Mouse (Mus musculus) central nervous system, embryonic 18 days (tissue): ENCODE data around the gene Hist1h2bg. TPM values are rescaled to one million over a fixed set of nuclear protein-coding genes. Genes with fewer than 3 reads are reported as not detected.

Experiments used
- polyA plus RNA-seq: library from polyadenylated mRNA; depleted of rRNA; stranded (reverse); fragments of >200 nt; gene quantifications from 2 replicates; pipeline ENCODE4 v1.2.3, GENCODE M21; 2012; rRNA removed

Gene Hist1h2bg
- 7.1 and 9.6 TPM in 2 replicates for polyA plus RNA-seq

DNA sequence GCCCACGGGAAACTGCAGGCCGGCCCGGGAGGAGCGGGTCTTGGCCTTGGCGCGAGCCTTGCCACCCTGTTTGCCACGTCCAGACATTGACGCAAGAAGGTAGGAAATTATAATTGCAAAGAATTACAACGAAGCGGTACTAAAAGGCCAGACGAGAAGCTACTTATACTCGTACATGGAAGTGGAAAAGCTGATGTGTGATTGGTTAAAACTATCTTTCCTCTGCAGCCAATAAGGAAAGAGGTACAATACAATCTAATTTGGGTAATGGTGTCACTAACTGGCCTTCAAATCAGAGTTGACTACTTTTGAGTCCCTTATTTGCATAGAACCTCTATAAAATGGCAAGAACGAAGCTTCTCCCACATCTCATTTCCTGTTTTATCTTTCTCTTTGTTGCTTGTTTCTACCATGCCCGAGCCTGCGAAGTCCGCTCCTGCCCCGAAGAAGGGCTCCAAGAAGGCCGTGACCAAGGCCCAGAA lies at the start of gene Hist1h2bg, which contains the start of gene Hist1h2ae:
Gene Hist1h2bg, plus strand, starts transcription at position 375 of the 482 bp plus-strand sequence.
Gene Hist1h2ae, minus strand, starts transcription at position 199 of the 482 bp plus-strand sequence.

DNA sequence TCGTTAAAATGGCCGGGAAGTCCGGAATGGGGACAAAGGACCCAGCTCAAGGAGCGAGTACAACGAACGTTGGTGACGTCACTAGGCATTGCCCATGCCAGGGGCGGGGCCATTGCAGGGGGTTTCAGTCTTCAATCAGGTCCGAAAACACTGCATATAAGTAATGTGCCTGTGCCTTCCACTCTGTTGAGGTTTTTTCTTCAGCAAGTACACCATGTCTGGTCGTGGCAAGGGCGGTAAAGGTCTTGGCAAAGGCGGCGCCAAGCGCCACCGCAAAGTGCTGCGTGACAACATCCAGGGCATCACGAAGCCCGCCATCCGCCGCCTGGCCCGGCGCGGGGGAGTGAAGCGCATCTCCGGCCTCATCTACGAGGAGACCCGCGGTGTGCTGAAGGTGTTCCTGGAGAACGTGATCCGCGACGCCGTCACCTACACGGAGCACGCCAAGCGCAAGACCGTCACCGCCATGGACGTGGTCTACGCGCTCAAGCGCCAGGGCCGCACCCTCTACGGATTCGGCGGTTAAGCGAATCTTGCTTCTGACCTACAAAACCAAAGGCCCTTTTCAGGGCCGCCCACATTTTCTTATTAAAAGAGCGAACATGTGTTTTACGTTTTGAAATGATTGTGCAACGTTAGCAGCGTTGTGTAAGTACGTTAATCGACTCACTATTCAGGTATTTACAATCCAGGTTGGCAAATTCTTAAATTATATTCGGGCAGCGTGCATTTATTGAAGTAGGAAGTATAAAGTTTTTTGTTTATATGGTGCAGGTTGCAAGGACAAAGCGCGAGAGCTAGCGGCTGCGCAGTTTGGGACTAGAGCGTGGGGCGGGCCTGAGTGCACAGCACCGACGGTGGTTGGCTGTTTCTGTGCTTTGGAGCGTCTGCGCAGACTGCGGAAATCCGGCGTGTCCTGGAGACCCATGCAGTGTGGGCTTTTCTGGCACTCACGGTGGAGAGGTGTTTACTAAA lies 40.0 kb upstream of the Hist1h2bg start, which contains the start of gene Hist1h4h:
Gene Hist1h4h, plus strand, starts transcription at position 150 of the 975 bp plus-strand sequence.

DNA sequence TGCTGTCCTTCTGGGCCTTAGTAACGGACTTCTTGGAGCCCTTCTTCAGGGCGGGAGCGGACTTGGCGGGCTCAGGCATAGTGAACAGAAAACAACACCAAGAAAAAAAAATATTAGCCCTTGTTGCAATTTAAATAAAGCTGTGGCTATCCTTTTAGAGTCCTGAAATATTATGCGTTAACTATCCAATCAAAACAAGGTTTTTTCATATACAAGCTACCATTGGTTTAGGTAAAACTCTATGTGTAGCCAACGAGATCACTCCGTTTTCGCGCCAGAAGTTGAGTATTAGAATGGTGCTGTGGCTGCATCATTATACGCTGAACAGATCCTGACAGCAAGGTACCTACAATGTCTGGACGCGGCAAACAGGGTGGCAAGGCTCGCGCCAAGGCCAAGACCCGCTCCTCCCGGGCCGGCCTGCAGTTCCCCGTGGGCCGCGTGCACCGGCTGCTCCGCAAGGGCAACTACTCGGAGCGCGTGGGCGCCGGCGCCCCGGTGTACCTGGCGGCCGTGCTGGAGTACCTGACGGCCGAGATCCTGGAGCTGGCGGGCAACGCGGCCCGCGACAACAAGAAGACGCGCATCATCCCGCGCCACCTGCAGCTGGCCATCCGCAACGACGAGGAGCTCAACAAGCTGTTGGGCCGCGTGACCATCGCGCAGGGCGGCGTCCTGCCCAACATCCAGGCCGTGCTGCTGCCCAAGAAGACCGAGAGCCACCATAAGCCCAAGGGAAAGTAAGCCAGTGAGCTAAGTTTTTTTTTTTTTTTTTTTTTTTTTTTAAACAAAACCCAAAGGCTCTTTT lies 37.4 kb upstream of the Hist1h2bg start, which contains the start of gene Hist1h2af:
Gene Hist1h2af, plus strand, starts transcription at position 347 of the 808 bp plus-strand sequence.

DNA sequence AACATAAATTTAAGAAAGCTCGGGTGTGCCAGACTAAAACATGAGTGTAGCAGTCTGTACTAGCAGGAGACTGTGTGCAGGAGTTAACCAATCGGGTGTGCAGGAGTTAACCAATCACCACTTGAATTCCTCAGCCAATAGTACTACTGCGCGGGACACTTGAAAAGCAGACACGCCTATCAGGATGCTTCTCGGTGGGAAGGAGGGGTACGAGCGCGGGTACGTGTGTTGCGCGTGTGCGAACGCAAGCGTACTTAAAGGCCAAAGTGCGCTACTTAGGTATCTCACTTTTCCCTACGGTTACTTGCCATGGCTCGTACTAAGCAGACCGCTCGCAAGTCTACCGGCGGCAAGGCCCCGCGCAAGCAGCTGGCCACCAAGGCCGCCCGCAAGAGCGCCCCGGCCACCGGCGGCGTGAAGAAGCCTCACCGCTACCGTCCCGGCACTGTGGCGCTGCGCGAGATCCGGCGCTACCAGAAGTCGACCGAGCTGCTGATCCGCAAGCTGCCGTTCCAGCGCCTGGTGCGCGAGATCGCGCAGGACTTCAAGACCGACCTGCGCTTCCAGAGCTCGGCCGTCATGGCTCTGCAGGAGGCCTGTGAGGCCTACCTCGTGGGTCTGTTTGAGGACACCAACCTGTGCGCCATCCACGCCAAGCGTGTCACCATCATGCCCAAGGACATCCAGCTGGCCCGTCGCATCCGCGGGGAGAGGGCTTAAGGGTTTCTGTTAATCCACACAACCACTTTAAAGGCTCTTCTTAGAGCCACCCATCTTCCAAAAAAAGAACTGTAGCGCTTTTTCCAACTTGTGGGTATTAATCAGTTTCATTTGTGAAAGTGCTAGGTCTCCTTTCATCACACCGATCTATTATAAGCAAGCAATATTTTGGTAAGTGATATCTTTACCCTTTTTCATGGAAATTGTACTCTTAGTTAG lies 35.8 kb upstream of the Hist1h2bg start, which contains the start of gene Hist1h3g:
Gene Hist1h3g, plus strand, starts transcription at position 286 of the 939 bp plus-strand sequence.

GRCm38 (mm10) chr13:23542999-23543607 lies 28.1 kb upstream of the Hist1h2bg start, which contains the start of gene Hist1h2bh:
Gene Hist1h2bh, minus strand, starts transcription at chr13:23543392.

GRCm38 (mm10) chr13:23543965-23544786 lies 27.0 kb upstream of the Hist1h2bg start, which contains the start of gene Hist1h3f:
Gene Hist1h3f, plus strand, starts transcription at chr13:23544052.

DNA sequence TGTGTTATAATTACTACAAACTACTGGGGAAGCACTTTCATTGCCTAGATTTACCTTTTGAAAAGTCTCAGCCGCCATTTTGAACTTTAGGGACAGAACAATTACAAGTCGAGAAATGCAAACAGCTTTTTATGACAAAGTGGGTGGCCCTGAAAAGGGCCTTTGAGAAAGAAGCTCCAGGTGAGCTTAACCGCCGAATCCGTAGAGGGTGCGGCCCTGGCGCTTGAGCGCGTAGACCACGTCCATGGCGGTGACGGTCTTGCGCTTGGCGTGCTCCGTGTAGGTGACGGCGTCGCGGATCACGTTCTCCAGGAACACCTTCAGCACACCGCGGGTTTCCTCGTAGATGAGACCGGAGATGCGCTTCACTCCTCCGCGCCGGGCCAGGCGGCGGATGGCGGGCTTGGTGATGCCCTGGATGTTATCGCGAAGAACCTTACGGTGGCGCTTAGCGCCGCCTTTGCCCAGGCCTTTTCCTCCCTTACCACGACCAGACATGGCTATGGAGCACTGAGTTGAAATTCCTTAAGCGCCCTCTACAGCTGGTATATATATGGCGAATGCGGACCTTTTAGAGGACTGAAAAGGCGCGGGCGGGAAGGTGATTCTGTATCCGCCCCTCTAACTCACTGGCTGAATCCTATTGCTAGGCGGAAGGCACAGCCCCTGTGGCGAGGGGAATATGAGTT lies 19.9 kb upstream of the Hist1h2bg start, which contains the start of gene Hist1h4f:
Gene Hist1h4f, minus strand, starts transcription at position 503 of the 689 bp plus-strand sequence.

DNA sequence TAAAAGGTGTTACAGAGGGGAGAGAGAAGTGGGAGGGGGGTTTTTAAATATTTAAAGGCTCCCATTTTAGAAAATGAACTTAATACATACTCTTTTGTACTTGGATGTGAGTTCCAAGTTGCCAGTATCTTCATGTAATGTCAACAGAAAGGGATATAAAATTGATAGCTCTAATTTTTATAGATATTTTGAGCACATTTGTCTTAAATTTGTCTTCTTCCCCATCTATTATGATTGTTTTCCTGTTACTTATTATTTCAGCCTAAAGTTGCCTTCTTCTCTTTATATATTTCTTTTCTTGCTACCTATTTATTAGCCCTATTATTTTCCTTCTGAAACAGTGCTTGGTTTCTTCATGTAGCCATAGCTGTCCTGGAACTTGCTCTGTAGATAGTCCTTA lies 18.2 kb upstream of the Hist1h2bg start, which contains the start of gene Hist1h1d:
Gene Hist1h1d, plus strand, starts transcription at position 301 of the 400 bp plus-strand sequence.

DNA sequence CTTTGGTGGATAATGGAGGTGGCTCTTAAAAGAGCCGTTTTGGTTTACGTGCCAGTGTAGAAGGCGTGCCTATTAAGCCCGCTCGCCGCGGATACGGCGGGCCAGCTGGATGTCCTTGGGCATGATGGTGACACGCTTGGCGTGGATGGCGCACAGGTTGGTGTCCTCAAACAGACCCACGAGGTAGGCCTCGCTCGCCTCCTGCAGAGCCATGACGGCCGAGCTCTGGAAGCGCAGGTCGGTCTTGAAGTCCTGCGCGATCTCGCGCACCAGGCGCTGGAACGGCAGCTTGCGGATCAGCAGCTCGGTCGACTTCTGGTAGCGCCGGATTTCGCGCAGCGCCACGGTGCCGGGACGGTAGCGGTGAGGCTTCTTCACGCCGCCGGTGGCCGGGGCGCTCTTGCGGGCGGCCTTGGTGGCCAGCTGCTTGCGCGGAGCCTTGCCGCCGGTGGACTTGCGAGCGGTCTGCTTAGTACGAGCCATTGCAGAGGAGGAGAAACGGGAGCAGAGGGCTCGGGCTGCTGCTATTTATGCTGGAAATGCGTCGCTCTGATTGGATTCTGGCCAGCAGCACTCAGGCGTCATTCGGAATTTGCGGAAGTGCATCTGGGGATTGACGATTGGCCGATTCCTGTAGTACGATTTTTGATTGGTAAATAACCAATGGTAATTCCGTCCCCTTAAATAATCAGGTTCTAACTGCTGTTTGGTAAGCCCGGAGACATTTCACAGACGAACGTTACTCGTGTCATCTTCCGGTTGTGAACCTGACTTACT lies 9.1 kb upstream of the Hist1h2bg start, which contains the start of gene Hist1h3e:
Gene Hist1h3e, minus strand, starts transcription at position 487 of the 777 bp plus-strand sequence.

DNA sequence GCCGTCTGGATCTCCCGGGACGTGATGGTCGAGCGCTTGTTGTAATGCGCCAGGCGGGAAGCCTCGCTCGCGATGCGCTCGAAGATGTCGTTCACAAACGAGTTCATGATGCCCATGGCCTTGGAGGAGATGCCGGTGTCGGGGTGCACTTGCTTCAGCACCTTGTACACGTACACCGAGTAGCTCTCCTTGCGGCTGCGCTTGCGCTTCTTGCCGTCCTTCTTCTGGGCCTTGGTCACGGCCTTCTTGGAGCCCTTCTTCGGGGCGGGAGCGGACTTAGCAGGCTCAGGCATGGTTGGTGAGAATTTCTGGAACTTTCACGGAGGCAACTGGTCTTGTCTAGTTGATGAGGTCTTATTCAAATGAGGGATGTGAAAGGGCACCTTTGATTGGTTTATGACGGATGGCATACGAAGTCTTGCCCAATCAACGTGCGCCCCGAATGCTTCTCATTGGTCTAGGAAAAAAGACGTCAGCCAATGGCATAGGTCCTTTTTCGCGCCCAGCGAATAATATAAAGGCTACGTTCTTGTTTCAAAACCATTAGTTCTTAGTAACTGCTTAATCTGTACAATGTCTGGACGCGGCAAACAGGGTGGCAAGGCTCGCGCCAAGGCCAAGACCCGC lies 2.8 kb downstream of the Hist1h2bg start, which contains the start of the genes Hist1h2bf and Hist1h2ad:
Gene Hist1h2bf, minus strand, starts transcription at position 299 of the 627 bp plus-strand sequence.
Gene Hist1h2ad, plus strand, starts transcription at position 484 of the 627 bp plus-strand sequence.

GRCm38 (mm10) chr13:23575271-23575851 lies 4.2 kb downstream of the Hist1h2bg start, which contains the start of gene Hist1h3d:
Gene Hist1h3d, plus strand, starts transcription at chr13:23575763.

DNA sequence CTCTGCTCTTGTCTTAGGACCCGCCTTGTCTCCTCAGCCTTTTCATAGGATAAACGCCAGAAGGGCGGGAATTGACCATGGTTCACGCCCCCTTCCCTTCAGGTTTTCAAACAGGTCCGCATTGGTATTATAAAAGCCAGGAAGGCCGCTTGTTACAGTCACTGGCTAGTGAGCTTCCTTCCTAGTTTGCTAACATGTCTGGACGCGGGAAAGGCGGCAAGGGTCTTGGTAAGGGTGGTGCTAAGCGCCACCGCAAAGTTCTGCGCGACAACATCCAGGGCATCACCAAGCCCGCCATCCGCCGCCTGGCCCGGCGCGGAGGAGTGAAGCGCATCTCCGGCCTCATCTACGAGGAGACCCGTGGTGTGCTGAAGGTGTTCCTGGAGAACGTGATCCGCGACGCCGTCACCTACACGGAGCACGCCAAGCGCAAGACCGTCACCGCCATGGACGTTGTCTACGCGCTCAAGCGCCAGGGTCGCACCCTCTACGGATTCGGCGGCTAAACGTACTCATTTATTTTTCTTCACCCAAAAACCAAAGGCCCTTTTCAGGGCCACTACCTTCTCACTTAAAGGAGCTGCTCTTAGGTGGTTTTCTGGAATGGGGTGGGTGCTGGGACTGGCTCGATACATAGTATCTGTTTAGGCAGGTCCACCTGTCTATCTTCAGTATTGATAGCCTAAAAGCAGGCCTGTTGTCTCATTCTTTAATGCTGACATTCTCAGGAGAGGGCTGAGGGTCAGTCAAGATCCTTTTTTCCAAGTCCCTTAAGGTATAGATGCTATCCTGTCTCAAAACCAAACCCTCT lies 10.4 kb downstream of the Hist1h2bg start, which contains the start of gene Hist1h4d:
Gene Hist1h4d, plus strand, starts transcription at position 191 of the 811 bp plus-strand sequence.

DNA sequence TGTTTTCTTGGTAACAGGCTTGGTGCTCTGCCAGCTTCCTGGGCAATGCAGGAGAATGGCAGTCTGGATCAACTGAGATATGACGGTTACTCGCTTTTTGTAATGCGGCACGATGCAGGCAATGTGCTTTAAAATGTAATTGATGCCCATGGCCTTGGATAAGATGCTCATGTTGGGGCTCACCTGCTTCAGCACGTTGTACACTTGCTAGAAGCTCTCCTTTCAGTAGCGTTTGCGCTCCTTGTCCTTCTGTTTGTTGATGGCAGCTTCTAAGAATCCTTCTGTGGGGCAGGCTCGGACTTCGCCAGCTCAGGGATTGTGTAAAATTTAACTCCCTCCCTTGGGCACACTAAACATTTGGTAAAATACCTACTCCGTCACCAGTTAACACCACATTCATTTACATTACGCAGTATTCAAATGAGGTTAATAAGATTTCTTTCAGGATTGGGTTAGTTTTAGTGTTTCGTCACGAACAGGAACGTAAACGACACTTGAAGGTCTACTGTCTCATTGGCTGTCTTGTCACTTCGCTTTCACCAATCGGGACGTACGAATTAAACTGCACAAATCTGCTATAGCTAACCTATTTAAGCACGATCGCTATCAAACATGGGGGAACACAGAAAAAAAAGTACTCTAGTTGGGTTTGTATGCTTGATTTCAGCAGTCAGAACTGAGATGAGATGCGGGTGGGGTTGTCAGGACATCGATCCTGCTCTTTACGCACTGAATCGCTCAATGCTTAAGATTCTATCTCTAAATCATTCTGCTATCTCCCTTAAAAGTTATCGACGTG lies 49.7 kb downstream of the Hist1h2bg start, which contains the start of gene Hist1h2be:
Gene Hist1h2be, minus strand, starts transcription at position 392 of the 799 bp plus-strand sequence.

